Mouse (Mus musculus): ENCODE results near the gene Spag4.

Spag4 gene

GRCm38 (mm10) chr2:156065099-156066041 is at the start of gene Spag4:
Gene Spag4, plus strand, starts transcription at chr2:156065175.
- peak; percentile 74 for DNase-seq

- no peak for DNase-seq
Observed at GRCm38 (mm10) chr2:156018106-156018505, 46.9 kb upstream of the Spag4 start.

GRCm38 (mm10) chr2:156021219-156021618 is 43.8 kb upstream of the Spag4 start:
- DNase-seq: no peak

- no peak for DNase-seq
Observed at GRCm38 (mm10) chr2:156021765-156022164, 43.2 kb upstream of the Spag4 start.

- DNase-seq: no peak
Observed at GRCm38 (mm10) chr2:156025482-156025881, 39.5 kb upstream of the Spag4 start.

- DNase-seq: no peak
Observed at GRCm38 (mm10) chr2:156039390-156039789, 25.6 kb upstream of the Spag4 start.

- no peak for DNase-seq
Observed at GRCm38 (mm10) chr2:156042903-156043302, 22.1 kb upstream of the Spag4 start.

- no peak for DNase-seq
Observed at GRCm38 (mm10) chr2:156047929-156048328, 17.0 kb upstream of the Spag4 start.

GRCm38 (mm10) chr2:156052816-156053215 is 12.2 kb upstream of the Spag4 start, which contains the start of gene Fer1l4:
Gene Fer1l4, minus strand, starts transcription at chr2:156052947.
- no peak for DNase-seq

GRCm38 (mm10) chr2:156066126-156066525 is 1.2 kb downstream of the Spag4 start:
- no peak for DNase-seq

- no peak for DNase-seq
Observed at GRCm38 (mm10) chr2:156067916-156068315, 2.9 kb downstream of the Spag4 start.

- no peak for DNase-seq
Observed at GRCm38 (mm10) chr2:156071236-156071635, 6.3 kb downstream of the Spag4 start.

- peak; percentile 38 for DNase-seq
Observed at GRCm38 (mm10) chr2:156073725-156074124, 8.8 kb downstream of the Spag4 start.

- DNase-seq: no peak
Observed at GRCm38 (mm10) chr2:156077461-156077860, 12.5 kb downstream of the Spag4 start.

- no peak for DNase-seq
Observed at GRCm38 (mm10) chr2:156078421-156079182, 13.6 kb downstream of the Spag4 start.

GRCm38 (mm10) chr2:156079183-156079560 is 14.2 kb downstream of the Spag4 start:
- DNase-seq: no peak

- no peak for DNase-seq
Observed at GRCm38 (mm10) chr2:156079674-156080073, 14.7 kb downstream of the Spag4 start.

- DNase-seq: no peak
Observed at GRCm38 (mm10) chr2:156080391-156080790, 15.4 kb downstream of the Spag4 start.

- DNase-seq: no peak
Observed at GRCm38 (mm10) chr2:156084541-156084940, 19.6 kb downstream of the Spag4 start.

GRCm38 (mm10) chr2:156087391-156088110 is 22.6 kb downstream of the Spag4 start:
- no peak for DNase-seq

- no peak for DNase-seq
Observed at GRCm38 (mm10) chr2:156089799-156090198, 24.8 kb downstream of the Spag4 start.

GRCm38 (mm10) chr2:156091926-156092325 is 27.0 kb downstream of the Spag4 start:
- DNase-seq: no peak
